Mouse (Mus musculus) gastrocnemius, postnatal 10 days (tissue): ENCODE measurements around the gene Sipa1l3. TPM values are rescaled to one million over a fixed set of nuclear protein-coding genes. Genes with fewer than 3 reads are reported as not detected.

Source experiments
- DNase-seq: peaks from one replicate; pipeline ENCODE4 v3.0.0; 2021; ENCODE audit warnings: mixed read lengths
- long read RNA-seq, 2 experiments: library from polyadenylated mRNA; stranded (forward); transcript quantifications; one replicate each; pipeline ENCODE4 v2.0.0; 2021
- total RNA-seq, 2 experiments: library from RNA; stranded (reverse); gene quantifications; 2 replicates each; pipeline ENCODE4 v1.2.3; 2021

Sipa1l3 gene
- 10 to 100 TPM; 14.2 to 21.4 TPM for total RNA-seq
- long read RNA-seq, experiment 1, partial matches to known transcripts: 2 of 9 reads
- long read RNA-seq, experiment 1, other reads (novel, unspliced or antisense): 7 of 9 reads
- long read RNA-seq, experiment 2, partial matches to known transcripts: 0 of 4 reads
- long read RNA-seq, experiment 2, other reads (novel, unspliced or antisense): 4 of 4 reads

GRCm38 (mm10) chr7:29518421-29519210 lies at the start of gene Sipa1l3:
TSS of gene Sipa1l3 (minus strand) at chr7:29518641.
- peak; percentile 94 for DNase-seq

GRCm38 (mm10) chr7:29563006-29563405 lies 44.6 kb upstream of the Sipa1l3 start:
- DNase-seq: no peak

GRCm38 (mm10) chr7:29561046-29561445 lies 42.6 kb upstream of the Sipa1l3 start:
- no peak for DNase-seq

DNA sequence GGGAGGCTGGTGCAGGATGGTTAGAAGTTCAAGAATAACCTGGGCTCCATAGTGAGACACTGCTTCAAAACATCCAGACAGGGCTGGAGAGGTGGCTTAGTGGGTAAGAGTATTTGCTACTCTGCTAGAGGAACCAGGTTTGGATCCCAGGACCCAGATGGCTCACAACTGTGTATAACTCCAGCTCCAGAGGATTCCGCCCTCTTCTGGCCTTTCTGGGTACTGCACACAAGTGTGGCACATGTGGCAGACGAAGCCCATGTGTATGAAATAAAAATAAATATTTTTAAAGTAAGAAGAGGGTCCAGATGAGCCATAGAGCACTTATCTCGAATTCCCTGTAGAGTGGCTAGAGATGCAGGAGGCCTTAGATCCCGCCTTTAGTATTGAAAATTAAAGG lies 40.8 kb upstream of the Sipa1l3 start:
- DNase-seq: peak; percentile 9

DNA sequence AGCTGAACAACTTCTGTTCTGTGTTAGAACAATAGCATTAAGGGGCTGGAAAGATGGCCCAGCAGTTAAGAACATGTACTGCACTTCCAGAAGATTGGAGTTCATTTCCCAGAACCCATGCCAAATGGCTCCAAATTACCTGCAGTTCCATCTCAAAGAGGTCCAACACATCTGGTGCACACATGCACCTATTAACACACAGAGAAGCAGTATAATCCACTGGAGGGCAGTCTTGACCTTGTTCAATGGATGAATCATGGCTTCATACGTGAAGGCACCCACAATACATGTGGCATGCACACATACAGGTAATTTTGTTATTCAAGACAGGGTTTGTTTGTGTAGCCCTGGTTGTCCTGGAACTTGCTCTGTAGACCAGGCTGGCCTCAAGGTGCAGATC lies 40.3 kb upstream of the Sipa1l3 start:
- no peak for DNase-seq

DNA sequence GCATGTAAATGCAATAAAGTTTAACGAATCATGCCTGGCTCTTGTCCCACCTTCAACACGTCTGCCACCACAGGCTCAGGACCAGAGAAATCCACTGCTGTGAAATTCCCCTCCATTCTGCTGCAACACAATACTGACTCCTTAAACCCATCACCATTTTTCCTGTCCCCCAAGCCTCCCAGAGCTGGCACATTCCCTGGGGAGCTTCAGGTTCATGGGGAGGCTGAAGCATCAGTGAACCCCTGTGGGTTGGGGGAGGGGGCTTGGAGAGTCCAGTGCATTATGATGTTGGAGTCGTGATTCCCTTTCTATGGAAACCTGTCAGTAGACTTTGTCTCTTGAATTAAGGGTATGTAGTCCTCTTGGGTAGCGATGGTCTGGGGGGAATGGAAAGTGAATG lies 37.8 kb upstream of the Sipa1l3 start:
- no peak for DNase-seq

GRCm38 (mm10) chr7:29555521-29555920 lies 37.1 kb upstream of the Sipa1l3 start:
- DNase-seq: no peak

- no peak for DNase-seq
Measured at GRCm38 (mm10) chr7:29555051-29555450, 36.6 kb upstream of the Sipa1l3 start.

DNA sequence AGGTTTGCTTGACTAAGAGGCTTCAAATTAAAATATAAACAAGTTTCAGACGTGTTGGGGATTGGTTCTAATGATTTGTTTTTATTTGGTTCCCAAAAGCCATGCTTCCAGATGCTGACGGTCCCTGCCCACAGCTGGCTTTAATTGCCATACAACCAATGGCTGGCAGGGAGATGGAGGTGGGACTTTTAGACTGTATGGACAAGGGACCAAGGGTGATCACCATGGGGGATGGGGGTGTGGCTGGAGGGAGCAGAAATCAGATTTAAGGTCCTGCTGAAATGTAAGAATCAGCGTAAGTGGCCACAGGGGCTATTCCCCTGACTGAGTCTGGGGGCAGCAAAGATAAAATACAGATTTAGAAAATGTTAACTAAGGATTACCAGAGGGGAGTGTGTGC lies 32.2 kb upstream of the Sipa1l3 start:
- DNase-seq: no peak

- DNase-seq: no peak
Measured at GRCm38 (mm10) chr7:29541608-29542007, 23.2 kb upstream of the Sipa1l3 start.

- DNase-seq: no peak
Measured at GRCm38 (mm10) chr7:29541186-29541585, 22.7 kb upstream of the Sipa1l3 start.

DNA sequence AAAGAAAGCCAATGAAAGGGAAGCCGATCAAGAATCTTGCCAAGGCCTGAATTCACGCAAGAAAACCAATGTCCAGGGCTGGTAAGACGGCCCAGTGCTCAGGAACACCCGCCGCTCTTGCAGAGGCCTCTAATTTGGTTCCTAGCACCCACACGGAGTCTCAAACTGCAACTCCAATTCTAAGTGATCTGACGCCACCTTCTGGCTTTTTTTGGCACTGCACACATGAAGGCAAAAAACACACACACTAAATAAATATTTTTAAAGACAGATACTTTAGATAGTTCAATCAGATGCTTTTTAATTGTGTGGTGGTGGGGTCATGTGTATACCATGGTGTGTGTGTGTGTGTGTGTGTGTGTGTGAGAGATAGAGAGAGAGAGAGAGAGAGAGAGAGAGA lies 22.2 kb upstream of the Sipa1l3 start:
- DNase-seq: no peak

DNA sequence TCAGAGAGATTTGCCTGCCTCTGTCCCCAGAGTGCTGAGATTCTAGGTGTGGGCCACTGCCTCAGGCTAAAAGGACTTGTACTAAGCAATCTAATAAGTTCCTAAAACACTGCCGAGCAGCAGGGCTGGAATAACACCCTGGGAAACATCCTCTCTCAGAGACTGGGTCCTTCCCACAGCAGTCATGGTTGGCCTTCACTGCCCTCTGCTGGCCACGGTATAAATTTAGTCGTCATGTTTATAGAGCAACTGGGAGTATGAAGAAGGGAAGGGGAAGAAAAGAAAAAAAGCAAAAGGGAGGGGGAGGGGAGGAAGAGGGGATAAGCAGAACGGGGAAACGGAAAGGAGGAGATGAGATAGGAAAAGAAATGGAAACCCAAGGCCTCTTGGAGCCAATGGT lies 5.3 kb upstream of the Sipa1l3 start:
- DNase-seq: peak; percentile 81

- DNase-seq: peak; percentile 87
Measured at GRCm38 (mm10) chr7:29521841-29522575, 3.6 kb upstream of the Sipa1l3 start.

- no peak for DNase-seq
Measured at GRCm38 (mm10) chr7:29521365-29521764, 2.9 kb upstream of the Sipa1l3 start.

DNA sequence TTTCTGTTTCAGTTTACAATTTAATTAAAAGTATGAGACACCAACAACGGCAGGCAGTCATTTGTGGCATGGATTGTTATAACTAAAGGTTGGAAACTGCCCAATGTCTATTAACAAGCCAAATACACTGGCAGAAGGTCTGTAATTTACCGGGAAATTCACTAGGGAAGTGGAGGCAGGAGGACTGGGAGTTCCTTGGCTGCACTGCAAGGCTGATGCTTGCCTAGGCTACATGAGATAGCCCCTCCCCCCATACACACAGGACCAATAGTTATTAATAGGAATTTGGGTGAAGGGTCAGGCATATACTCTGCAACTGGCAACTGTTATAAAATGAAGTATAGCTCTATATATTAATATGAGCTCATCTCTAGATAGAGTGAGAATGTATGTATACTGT lies 2.4 kb upstream of the Sipa1l3 start:
- no peak for DNase-seq

DNA sequence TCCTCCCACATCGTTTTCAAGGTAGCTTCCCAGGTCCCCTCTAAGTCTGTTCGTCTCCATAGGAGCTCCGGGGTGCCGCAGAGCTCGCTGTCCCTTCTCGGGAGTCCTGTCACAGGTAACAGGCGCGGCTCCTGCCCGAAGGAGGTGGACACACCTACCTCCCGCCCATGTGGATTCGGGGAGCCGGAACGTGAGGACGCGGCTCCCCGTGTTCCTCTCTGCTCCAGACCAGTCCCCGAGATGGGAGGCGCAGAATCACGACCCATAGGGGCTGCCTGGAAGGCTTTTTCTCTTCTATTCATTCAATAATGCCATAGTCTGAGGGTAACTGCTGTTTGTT lies 740 bp upstream of the Sipa1l3 start:
- DNase-seq: no peak

DNA sequence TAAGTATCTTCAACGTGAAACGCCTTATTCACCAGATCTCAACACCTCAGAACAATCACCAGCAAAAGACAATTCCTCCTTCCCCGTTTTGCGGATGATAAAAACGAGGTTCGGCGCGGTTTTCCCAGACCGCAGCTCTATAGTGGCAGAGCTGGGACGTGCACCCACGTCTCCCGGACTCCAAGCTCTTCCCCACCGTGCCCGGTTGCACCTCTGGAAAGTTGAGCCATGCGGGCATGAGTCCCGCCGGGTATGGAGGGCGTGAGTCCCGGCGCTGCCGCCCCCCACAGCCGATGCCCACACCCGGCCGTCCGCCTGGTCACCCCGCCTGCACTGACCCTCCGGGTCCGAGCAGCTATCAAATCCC lies 404 bp downstream of the Sipa1l3 start:
- DNase-seq: no peak

DNA sequence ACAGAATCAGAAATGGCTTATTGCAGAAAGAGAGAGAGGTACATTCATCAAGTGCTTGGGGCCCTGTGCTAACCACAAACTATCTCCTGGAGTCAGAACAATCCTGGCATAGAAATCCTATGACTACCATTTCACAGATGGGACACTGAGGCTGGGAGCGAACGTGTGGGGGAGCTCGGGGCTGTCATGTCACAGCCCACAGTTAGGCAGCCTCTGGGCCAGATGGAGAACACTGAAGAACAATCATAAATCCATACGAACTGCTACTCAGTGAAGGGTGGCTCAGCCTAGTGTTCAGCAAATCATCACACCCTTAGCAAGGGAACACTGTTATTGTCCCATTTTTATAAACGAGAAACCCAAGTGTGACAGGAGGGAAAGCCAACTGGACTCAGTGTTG lies 1.3 kb downstream of the Sipa1l3 start:
- no peak for DNase-seq

- no peak for DNase-seq
Measured at GRCm38 (mm10) chr7:29515652-29516051, 2.8 kb downstream of the Sipa1l3 start.

GRCm38 (mm10) chr7:29512729-29513128 lies 5.7 kb downstream of the Sipa1l3 start:
- DNase-seq: no peak

DNA sequence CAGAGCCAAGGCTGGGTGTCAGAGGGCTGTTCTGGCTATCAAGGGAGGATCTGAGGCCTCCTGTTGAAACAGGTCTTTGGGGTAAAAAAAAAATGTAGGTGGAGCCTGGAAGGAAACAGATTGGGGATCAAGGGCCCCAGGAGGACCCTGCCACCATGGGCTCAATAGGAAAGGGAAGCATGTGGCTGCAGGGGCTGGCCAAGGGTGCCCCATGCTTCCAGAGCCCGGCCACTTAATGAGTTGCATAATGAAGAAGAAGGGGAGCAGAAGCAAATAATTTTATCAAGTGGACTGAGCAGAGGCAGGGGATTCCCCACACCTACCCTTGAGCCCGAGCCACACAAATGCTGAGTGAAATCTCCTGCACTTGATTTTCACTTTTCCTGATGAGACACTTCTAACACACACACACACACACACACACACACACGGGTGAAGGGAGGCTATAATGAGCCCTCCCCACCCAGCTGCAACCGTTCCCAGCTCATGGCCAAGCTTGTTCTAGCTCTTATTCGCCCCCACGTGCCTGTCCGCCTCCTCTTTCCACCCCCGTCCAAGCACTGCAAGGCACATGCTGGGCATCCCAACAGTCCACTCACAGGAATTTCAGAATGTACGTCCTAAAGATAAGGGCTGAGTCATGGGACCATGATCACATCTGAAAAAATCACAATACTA lies 6.7 kb downstream of the Sipa1l3 start:
- no peak for DNase-seq

- DNase-seq: no peak
Measured at GRCm38 (mm10) chr7:29508522-29508921, 9.9 kb downstream of the Sipa1l3 start.
